Mouse (Mus musculus) cerebellum, adult 18-20 months (tissue): ENCODE data around the gene Ryr2.
"Not testable (repeated sequence)": the region's sequence is repeated elsewhere in the genome, so short reads cannot be mapped to it uniquely, and the experiment has no call there.

Source experiments
- DNase-seq, 2 experiments: peaks; one replicate each; pipeline ENCODE4 v3.0.0; 2021

Gene Ryr2

DNA sequence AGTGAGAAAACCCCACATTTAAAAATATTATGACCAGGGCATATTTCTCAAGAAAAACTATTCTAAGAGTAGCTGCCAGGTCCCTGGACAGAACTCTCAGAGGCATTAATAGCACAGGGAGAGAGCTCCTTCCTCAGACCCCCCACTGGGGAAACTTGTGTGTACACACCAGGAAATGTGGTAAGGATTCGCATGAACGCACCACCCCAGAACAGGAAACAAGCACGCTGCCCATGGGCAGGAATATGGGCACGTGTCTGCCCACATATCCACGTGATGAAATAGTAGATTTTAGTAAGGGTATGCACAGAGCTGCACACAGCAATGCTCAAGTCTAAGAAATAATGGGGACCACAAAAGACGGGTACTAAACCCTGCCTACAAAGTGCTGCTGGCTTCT, 72.8 kb downstream of the Ryr2 start:
- DNase-seq: peak; percentile 37 to 41

DNA sequence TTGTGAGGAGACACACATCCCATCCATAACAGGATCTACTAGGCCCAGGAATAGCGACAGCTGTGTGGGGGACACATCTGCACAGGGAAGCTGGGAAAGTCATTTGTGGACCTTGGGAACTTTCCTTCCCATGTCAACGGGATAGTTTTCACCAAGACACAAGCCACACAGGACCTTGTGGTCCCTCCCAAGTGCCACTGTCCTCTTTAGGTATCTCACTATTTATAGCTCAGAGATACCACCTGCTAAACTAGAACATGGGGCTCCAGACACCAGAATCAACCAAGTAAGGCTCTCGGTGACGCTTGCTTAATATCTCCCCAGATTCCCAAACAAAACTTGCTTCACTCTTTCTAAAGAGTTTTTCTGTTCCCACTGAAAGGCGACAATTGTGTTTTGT, 73.5 kb downstream of the Ryr2 start:
- DNase-seq: no peak

GRCm38 (mm10) chr13:12029841-12030240, 76.9 kb downstream of the Ryr2 start:
- no peak for DNase-seq

DNA sequence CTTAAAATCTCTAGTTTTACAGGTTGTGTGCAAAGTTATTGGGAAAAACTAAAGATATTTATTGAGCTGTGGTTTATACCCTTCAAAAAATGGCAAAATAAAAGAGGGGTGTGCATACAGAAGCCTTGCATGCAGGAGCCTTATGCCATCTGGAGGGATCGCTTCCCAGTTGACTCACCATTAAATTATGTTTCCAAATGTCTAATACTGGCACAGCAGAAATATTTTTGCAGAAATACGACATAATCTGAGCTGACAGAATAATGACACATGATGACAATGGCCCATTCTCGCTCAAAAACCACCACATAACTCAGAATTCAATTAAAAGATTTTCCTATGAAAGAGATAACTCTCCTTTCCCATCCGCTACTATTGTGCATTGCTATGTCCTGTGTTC, 77.4 kb downstream of the Ryr2 start:
- DNase-seq: no peak

DNA sequence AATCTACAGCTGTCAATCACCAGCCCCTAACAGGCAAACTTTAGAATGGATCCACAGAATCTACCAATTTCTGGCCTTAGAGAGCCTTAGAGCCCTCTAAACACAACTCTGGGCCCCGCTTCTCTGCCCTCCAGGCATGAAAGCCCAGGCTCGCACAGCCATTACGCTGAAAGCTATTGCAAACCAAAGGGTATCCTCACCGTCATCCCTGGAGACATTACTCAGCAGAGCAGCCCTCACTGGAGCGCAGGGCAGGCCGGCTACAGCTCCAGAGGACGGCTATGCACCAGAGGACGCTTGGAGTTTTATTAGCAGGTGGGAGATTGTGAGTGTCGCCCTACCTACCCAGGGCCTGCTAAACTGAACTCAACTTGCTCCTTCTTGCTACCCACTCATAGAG, 88.7 kb downstream of the Ryr2 start:
- DNase-seq: no peak

GRCm38 (mm10) chr13:12013986-12014385, 92.8 kb downstream of the Ryr2 start:
- DNase-seq: peak; percentile 47 to 55

DNA sequence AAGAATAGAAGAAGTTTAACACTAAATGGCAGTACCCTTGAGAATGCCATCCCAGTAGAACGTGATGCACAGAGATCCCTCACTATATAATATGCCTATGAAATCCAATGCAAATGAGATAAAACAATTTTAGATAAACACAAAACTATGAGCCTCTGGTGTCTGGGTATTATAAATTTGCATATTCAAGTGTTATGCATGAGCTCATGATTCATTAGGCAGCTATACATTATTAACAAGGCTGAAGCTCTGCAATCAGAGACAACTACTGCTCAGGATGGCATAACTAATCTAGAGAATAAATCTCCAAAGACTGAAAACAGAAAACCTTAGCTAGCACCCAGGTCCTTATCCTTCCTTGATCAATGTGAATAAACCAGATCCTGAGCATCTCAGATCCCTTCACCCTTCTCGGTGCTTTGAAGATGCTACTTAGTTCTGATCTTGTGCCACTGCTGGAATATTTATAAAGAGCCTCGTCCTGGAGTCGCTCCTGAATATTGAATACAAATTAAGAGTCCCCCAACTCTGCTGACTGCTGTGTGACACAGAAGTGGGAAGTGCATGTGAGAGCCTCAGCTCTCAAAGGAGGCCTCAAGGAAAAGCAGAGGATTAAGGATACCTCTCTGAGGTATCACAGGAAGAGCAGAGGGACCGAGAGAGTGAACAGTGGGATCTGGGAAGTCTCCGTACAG, 97.6 kb downstream of the Ryr2 start:
- DNase-seq: no peak

DNA sequence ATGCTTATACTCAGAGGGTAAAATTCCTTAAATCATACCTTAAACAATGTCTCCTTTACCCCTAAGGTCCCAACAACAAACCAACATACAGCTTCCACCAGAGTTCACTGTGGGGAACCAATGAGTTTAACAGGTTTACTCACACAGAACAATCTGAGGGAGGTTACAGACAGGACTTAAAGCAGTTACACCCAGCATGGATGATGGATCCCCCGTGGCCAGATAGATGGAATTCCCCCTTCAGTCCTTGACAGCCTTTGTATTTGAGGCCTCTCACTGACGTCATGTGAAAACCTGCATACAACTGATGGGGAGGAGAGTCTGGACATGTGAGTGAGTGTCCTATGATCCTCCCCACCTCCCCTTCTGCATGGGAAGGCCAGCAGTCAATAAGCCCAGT, 99.2 kb downstream of the Ryr2 start:
- no peak for DNase-seq

DNA sequence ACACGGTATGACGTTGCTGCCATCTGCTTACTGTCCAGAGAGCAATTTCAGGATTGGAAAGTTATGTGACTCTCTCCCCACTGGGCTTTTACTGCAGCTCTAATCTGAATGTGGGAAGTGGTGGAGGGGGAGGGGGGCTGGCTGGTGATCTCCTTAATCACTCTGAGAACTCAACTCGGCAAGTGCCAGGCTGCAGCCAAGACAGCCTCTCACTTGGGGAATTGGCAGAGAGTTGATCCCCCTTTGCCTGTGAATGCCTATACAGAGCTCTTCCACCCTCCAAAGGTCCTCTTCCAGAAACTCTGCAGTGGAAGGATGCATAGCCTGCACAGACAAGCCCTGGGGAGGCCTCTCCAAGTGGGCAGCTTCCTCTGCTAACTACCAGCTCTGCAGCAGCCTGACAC, 104.9 kb downstream of the Ryr2 start:
- DNase-seq: peak; percentile 39 to 44

DNA sequence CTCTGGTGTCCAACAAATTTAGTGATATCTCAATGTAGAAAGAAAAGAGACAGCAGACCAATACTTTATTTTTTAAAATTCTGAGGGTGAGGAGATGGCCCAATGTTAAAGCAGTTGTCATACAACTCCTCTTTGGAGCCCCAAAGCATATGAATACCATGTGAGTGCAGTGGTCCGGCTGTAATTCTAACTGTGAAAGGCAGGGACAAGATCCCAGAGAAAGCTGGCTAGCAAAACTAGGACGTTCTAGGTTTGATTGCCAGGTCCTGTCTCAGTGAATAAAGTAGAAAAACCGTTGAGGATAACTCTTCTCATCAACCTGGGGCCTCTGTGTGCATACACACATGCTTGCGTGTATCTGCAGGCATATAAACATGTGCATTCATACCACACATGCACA, 106.9 kb downstream of the Ryr2 start:
- DNase-seq: peak in 1 of 2 experiments; percentile 41

DNA sequence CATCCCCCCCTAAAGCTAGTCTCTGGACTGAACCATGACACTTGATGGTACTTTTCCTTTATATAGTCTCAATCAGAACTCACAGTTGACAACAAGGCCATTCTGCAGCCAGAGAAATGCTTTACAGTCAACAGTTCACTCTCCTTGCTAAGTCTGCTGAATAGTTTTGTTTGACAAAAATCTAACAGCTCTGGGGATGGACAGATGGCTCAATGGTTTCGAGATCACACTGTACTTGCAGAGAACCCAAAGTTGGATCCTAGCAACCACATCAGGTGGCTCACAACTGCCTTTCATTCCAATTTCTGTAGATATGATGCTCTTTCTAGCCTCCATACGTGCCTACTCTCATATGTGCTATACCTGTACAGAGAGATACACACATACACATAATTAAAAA, 109.4 kb downstream of the Ryr2 start:
- no peak for DNase-seq

GRCm38 (mm10) chr13:11987556-11987955, 119.2 kb downstream of the Ryr2 start:
- DNase-seq: no peak

DNA sequence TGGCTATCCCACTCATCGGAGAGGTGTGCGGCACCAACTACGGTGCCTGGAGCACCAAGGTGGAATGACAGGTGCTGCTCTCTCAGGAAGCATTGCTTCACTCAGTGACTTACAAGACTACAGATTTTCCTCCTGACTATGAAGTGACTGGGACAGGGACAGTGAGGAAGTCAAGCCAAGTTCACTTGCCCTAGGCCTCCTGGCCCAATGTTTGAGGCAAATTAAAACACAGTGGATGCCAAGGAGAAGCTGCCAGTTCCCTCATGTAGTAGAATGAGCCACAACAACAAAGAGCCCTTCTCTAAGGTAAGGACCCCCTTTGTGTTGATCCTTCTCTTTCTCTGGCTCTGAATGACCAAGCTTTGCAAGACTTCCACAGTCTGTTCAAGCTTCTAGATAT, 121.7 kb downstream of the Ryr2 start:
- peak; percentile 34 to 39 for DNase-seq

- DNase-seq: no peak
Measured at GRCm38 (mm10) chr13:11978997-11979396, 127.7 kb downstream of the Ryr2 start.

DNA sequence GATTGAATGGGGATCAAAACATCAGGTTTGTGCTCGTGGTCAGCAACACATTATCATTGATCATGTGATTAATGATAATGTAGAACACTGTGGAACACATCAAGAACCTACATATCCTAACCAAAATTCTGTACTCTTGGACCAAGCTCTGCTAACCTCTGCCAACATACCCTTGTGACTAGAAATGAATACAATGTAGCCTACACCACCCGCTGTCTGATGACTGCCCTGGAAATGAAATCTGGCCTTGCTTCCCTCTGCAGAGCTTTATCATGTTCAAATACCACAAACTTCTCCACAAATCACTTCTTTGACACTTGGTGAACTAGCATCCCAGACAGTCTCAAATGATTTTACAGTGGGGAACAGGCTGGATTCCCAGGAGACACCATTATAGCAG, 128.4 kb downstream of the Ryr2 start:
- peak; percentile 29 to 31 for DNase-seq

DNA sequence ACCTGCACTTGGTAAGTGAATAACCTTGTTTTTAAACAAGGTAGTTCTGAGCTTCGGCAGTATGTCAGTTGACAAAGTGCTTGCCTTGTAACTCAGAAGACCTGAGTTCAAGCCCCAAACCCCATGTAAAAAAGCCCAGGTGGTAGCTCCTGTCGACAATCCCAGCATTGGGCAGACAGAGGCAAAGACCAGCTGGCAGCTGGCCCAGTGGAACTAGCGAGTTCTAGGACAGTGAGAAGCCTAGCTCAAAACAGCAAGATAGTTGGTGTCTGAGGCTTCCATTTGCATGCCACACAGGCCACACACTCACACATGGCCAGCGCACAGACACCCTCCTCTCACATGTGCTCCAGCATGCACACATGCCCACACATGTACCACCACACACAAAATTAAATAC, 129.1 kb downstream of the Ryr2 start:
- peak; percentile 59 to 63 for DNase-seq

- peak in 1 of 2 experiments; percentile 19 for DNase-seq
Measured at GRCm38 (mm10) chr13:11964391-11964790, 142.4 kb downstream of the Ryr2 start.

DNA sequence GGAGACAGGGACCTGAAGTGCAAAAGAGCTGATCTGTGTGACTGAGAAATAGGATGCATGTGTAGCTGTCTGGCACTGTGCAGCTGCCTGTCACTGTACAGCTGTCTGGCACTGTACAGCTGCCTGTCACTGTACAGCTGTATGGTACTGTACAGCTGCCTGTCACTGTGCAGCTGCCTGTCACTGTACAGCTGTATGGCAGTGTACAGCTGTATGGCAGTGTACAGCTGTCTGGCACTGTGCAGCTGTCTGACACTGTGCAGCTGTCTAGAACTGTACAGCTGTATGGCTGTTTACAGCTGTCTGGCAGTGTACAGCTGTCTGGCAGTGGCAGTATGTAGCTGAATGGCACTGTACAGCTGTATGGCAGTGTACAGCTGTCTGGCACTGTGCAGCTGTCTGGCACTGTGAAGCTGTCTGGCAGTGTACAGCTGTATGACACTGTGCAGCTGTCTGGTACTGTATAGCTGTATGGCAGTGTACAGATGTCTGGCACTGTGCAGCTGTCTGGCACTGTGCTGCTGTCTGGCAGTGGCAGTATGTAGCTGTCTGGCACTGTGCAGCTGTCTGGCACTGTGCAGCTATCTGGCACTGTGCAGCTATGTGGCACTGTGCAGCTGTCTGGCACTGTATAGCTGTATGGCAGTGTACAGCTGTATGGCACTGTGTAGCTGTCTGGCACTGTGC, 147.1 kb downstream of the Ryr2 start:
- no peak for DNase-seq

- no peak for DNase-seq
Measured at GRCm38 (mm10) chr13:11958854-11959253, 147.9 kb downstream of the Ryr2 start.

GRCm38 (mm10) chr13:11958271-11958670, 148.5 kb downstream of the Ryr2 start:
- no peak for DNase-seq

DNA sequence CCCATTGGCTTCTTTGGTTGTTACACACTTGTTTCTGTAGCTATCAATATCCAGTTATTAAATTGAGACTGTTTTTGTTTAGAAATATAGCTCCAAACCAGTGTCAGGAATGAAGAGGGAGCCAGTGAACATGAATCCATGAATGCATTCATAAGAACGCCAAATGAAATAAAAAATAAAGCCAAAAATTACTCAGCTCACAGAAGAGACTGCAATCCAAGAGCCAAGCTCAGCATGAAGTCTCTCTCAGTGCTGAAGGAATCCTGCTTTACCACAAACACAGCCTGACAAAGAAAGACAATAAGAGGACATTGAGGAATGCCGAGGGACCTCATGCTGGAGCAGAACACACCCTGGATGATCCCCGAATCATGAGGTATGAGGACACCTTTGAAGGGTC, 154.8 kb downstream of the Ryr2 start:
- DNase-seq: peak; percentile 35 to 43

GRCm38 (mm10) chr13:11945740-11946139, 161.0 kb downstream of the Ryr2 start:
- peak in 1 of 2 experiments; percentile 36 for DNase-seq

DNA sequence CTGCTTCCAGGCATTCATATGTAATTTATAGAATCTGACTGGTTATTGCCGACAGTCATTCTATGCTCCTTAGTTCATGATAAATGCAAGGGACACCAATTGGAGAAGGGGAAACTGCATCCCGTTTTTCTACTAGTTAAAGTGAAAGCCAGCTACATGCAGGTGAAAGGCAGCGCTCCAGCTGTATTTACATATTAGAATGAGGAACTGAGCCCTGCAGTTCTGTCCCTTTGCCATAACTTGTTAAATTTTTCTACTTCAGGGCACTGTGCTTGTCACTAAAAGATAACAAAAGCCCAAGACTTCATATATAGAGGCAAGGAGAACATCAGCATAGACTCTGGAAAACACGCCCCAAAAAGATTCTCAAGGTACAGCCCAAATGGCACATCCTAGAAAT, 165.0 kb downstream of the Ryr2 start:
- no peak for DNase-seq

GRCm38 (mm10) chr13:11934297-11935060, 172.3 kb downstream of the Ryr2 start:
- DNase-seq: not testable (repeated sequence)
